Mouse (Mus musculus) ovary, adult 2 months (tissue): Measurements from ENCODE around the gene Nanos2. TPM values are rescaled to one million over a fixed set of nuclear protein-coding genes. Genes with fewer than 3 reads are reported as not detected.

Source experiments
- polyA plus RNA-seq: library from polyadenylated mRNA; depleted of rRNA; stranded (reverse); fragments of >200 nt; gene quantifications from 2 replicates; pipeline ENCODE4 v1.2.3, GENCODE M21; 2012; rRNA removed

Nanos2 gene
- 1.5 and 1.7 TPM in 2 replicates for polyA plus RNA-seq

GRCm38 (mm10) chr7:18987100-18987499, at the start of gene Nanos2:
TSS of gene Nanos2 (plus strand) at chr7:18987400.

GRCm38 (mm10) chr7:18990601-18991295, 3.5 kb downstream of the Nanos2 start, which contains the start of gene Mypop:
TSS of gene Mypop (plus strand) at chr7:18991245.

GRCm38 (mm10) chr7:19003902-19004630, 16.9 kb downstream of the Nanos2 start, which contains the start of gene Irf2bp1:
TSS of gene Irf2bp1 (plus strand) at chr7:19004044.

GRCm38 (mm10) chr7:19023357-19023814, 36.2 kb downstream of the Nanos2 start, which contains the start of gene Foxa3:
TSS of gene Foxa3 (minus strand) at chr7:19023538.

GRCm38 (mm10) chr7:19024096-19024506, 36.9 kb downstream of the Nanos2 start, which contains the start of gene Sympk:
TSS of gene Sympk (plus strand) at chr7:19024377.

Other genes starting within 250 kb of the Nanos2 start
- gene Psg19, start 188.9 kb upstream of the Nanos2 start, polyA plus RNA-seq = not detected in 2 replicates
- 0.41 and 0.78 TPM in 2 replicates for gene Psg17, start 165.8 kb upstream of the Nanos2 start, polyA plus RNA-seq
- 9.3 and 10.4 TPM in 2 replicates for gene Mill2, start 147.4 kb upstream of the Nanos2 start, polyA plus RNA-seq
- 69.1 and 85.2 TPM in 2 replicates for gene Pglyrp1, start 116.1 kb upstream of the Nanos2 start, polyA plus RNA-seq
- 33.0 and 34.0 TPM in 2 replicates for gene Ccdc61, start 77.0 kb upstream of the Nanos2 start, polyA plus RNA-seq
- 1.1 and 1.2 TPM in 2 replicates for gene Nova2, start 61.5 kb upstream of the Nanos2 start, polyA plus RNA-seq
- gene Mypop, start 3.8 kb downstream of the Nanos2 start, polyA plus RNA-seq = 27.5 and 29.2 TPM in 2 replicates
- gene Irf2bp1, start 16.6 kb downstream of the Nanos2 start, polyA plus RNA-seq = 68.3 and 79.2 TPM in 2 replicates
- 2.9 and 5.5 TPM in 2 replicates for gene Foxa3, start 36.1 kb downstream of the Nanos2 start, polyA plus RNA-seq
- gene Sympk, start 37.0 kb downstream of the Nanos2 start, polyA plus RNA-seq = 143 and 147 TPM in 2 replicates
- gene Rsph6a, start 67.3 kb downstream of the Nanos2 start, polyA plus RNA-seq = 0.09 TPM in 1 of 2 replicates, not detected in the other
- 169 and 185 TPM in 2 replicates for gene Dmwd, start 88.8 kb downstream of the Nanos2 start, polyA plus RNA-seq
- 478 and 584 TPM in 2 replicates for gene Dmpk, start 96.4 kb downstream of the Nanos2 start, polyA plus RNA-seq
- gene Six5, start 107.2 kb downstream of the Nanos2 start, polyA plus RNA-seq = 117 and 130 TPM in 2 replicates
- 0.26 and 0.76 TPM in 2 replicates for gene Gm4969, start 131.0 kb downstream of the Nanos2 start, polyA plus RNA-seq
- gene Fbxo46, start 132.5 kb downstream of the Nanos2 start, polyA plus RNA-seq = 16.2 and 18.5 TPM in 2 replicates
- 15.1 and 19.6 TPM in 2 replicates for gene Qpctl, start 161.9 kb downstream of the Nanos2 start, polyA plus RNA-seq
- gene Snrpd2, start 162.3 kb downstream of the Nanos2 start, polyA plus RNA-seq = 49.6 and 49.8 TPM in 2 replicates
- gene Gipr, start 178.7 kb downstream of the Nanos2 start, polyA plus RNA-seq = 0.46 and 0.69 TPM in 2 replicates
- 84.0 and 89.9 TPM in 2 replicates for gene Eml2, start 189.0 kb downstream of the Nanos2 start, polyA plus RNA-seq
- 11.0 and 12.7 TPM in 2 replicates for gene Gpr4, start 225.1 kb downstream of the Nanos2 start, polyA plus RNA-seq
- 40.3 and 44.6 TPM in 2 replicates for gene Opa3, start 240.9 kb downstream of the Nanos2 start, polyA plus RNA-seq